Mouse (Mus musculus) heart, postnatal 36 days (tissue): ENCODE data around the gene Raly. TPM values are rescaled to one million over a fixed set of nuclear protein-coding genes. Genes with fewer than 3 reads are reported as not detected.

Experiments used
- DNase-seq, 2 experiments: peaks; one replicate each; pipeline ENCODE4 v3.0.0; 2021 to 2022
- intact Hi-C: fragments of 180-260 bp; cut with DNase I; formaldehyde crosslinking; loops from one replicate; pipeline ENCODE4 v1.15.1; 2025
- total RNA-seq, 2 experiments: library from RNA; stranded (reverse); gene quantifications; 2 replicates each; pipeline ENCODE4 v1.2.3; 2021

Gene Raly
- total RNA-seq, 2 experiments from 2014 or later = 99.3 to 104 TPM

GRCm38 (mm10) chr2:154915922-154916541 is 125.1 kb downstream of the Raly start:
- intact Hi-C loops = loop anchor here (2.0 kb wide), 1 partner anchor 27 kb away; no protein-coding TSS in a partner anchor
- no peak for DNase-seq

GRCm38 (mm10) chr2:154916547-154916946 is 125.7 kb downstream of the Raly start:
- intact Hi-C loops = loop anchor here (2.0 kb wide), 1 partner anchor 26 kb away; no protein-coding TSS in a partner anchor
- peak in 1 of 2 experiments; percentile 8 for DNase-seq

Other genes starting within 250 kb of the Raly start
- not detected for gene 1700003F12Rik, start 244.0 kb upstream of the Raly start, total RNA-seq
- gene Actl10, start 239.3 kb upstream of the Raly start, total RNA-seq = not detected
- gene Necab3, start 232.2 kb upstream of the Raly start, total RNA-seq = under 1 TPM; 0.14 to 0.47 TPM
- gene E2f1, start 221.2 kb upstream of the Raly start, total RNA-seq = under 1 TPM; 0.61 to 0.73 TPM
- 10 to 100 TPM; 27.8 to 28.3 TPM for gene Pxmp4, start 187.4 kb upstream of the Raly start, total RNA-seq
- 1 to 10 TPM; 3.0 to 3.4 TPM for gene Zfp341, start 177.8 kb upstream of the Raly start, total RNA-seq
- not detected for gene 4930519P11Rik, start 177.7 kb upstream of the Raly start, total RNA-seq
- gene Chmp4b, start 139.4 kb upstream of the Raly start, total RNA-seq = 100 to 1,000 TPM; 113 to 124 TPM
- gene Gm14214, start 21.1 kb upstream of the Raly start, total RNA-seq = not detected
- not detected for gene a, start 306 bp downstream of the Raly start, total RNA-seq
- 10 to 100 TPM; 56.6 to 59.7 TPM for gene Eif2s2, start 101.8 kb downstream of the Raly start, total RNA-seq
- under 1 TPM; 0.19 TPM for gene Gm14226, start 227.2 kb downstream of the Raly start, total RNA-seq